Mouse (Mus musculus) kidney, adult 2 months (tissue): ENCODE measurements at regions not wholly inside any gene's neighbourhood (a gene's known extent, or its start where the extent isn't known, plus 50 kb on each side); places are given as distances from the start of the nearest gene placed in this dataset.
"Not testable (repeated sequence)": the region's sequence is repeated elsewhere in the genome, so short reads cannot be mapped to it uniquely, and the experiment has no call there.

ENCODE experiments used
- DNase-seq: peaks from one replicate; pipeline ENCODE4 v3.0.0; 2021
- H3K27ac ChIP-seq: fragments of 200-500 bp; 2 replicates; pipeline ENCODE4 v1.5.1; 2012; ENCODE audit warnings: low read depth, low read length, control low read depth, inconsistent platforms; ENCODE audit not compliant: insufficient read depth
- H3K27me3 ChIP-seq: fragments of 200-500 bp; replicated peaks from 2 replicates; pipeline ENCODE4 v1.6.1; 2012; ENCODE audit warnings: mild to moderate bottlenecking, moderate library complexity, low read length, inconsistent platforms; ENCODE audit not compliant: control insufficient read depth, insufficient read depth
- H3K36me3 ChIP-seq: fragments of 200-500 bp; 2 replicates; pipeline ENCODE4 v1.6.1; 2012; ENCODE audit warnings: mild to moderate bottlenecking, moderate library complexity, low read length, inconsistent platforms; ENCODE audit not compliant: control insufficient read depth, insufficient read depth
- H3K4me1 ChIP-seq: fragments of 200-500 bp; 2 replicates; pipeline ENCODE4 v1.6.1; 2011; ENCODE audit warnings: low read length; ENCODE audit not compliant: control insufficient read depth, insufficient read depth
- H3K4me3 ChIP-seq: fragments of 200-500 bp; 2 replicates; pipeline ENCODE4 v1.5.1; 2011; ENCODE audit warnings: mild to moderate bottlenecking, low read depth, low read length, control low read depth; ENCODE audit not compliant: insufficient read depth
- CTCF ChIP-seq: fragments of 200-500 bp; conservative IDR thresholded peaks from 2 replicates; pipeline ENCODE4 v1.5.1; 2011; ENCODE audit warnings: low read depth, mild to moderate bottlenecking, control low read depth, low read length, moderate library complexity, mixed read lengths; ENCODE audit not compliant: insufficient read depth, insufficient read length
- POLR2A ChIP-seq: fragments of 200-500 bp; IDR thresholded peaks from one replicate; pipeline ENCODE4 v1.6.1; 2011; ENCODE audit warnings: low read depth, low read length, control low read depth
- WGBS: fragments of 180-500 bp; shearing (Covaris S2); methylation state at CpG from one replicate; pipeline ENCODE4 v1.1.7; 2018; 5-methylcytosine and 5-hydroxymethylcytosine counted together

DNA sequence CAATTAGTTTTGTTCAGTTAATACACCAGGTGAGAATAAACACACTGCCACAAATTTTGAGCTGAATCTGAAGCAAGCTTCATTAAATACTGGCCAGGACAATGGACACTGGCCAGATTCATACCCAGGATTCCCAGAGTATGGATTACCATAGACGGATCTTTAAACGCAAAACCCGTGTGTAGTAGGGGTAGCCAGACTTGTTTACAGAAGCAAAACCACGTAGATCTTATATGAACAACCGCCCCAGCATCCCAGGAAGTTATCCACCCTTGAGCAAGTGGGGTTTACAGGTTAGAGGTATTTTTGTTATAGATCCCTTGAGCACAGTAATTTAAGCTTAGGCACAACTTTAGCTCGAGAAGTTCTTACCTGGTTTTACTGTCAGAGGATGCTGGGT, 71.1 kb upstream of the Ezr start:
- Histone ChIP-seq H3K27me3 (no peaks in the 10 kb centered on the region), H3K4me3 (no peak overlapping the region), H3K27ac (no peak overlapping the region), H3K36me3 (no peaks in the 10 kb centered on the region), H3K4me1 (no peaks in the 10 kb centered on the region)
- TF ChIP-seq POLR2A, result no peak
- TF ChIP-seq CTCF, result no peak
- 77% methylated on average over 6 of the region's 6 CpGs for WGBS
- no peak for DNase-seq

GRCm38 (mm10) chr17:6852177-6852947, 69.8 kb upstream of the Ezr start:
- 52% methylated on average over 11 of the region's 11 CpGs for WGBS
- peak; percentile 57 for DNase-seq

GRCm38 (mm10) chr17:6850513-6850912, 67.9 kb upstream of the Ezr start:
- H3K4me1 ChIP-seq, result no peaks in the 10 kb centered on the region
- H3K27me3 ChIP-seq, result no peaks in the 10 kb centered on the region
- no peak overlapping the region for H3K4me3 ChIP-seq
- H3K27ac ChIP-seq, result no peak overlapping the region
- TF ChIP-seq CTCF (no peak), POLR2A (no peak)
- DNase-seq, result no peak
- no peaks in the 10 kb centered on the region for H3K36me3 ChIP-seq

More at GRCm38 (mm10) chr17:6852177-6852947, 69.8 kb upstream of the Ezr start:
- TF ChIP-seq CTCF (no peak), POLR2A (no peak)
- Histone ChIP-seq H3K4me1 (no peaks in the 10 kb centered on the region), H3K4me3 (no peak overlapping the region), H3K27ac (no peak overlapping the region), H3K27me3 (no peaks in the 10 kb centered on the region), H3K36me3 (no peaks in the 10 kb centered on the region)

- 67% methylated on average over 19 of the region's 19 CpGs for WGBS
- DNase-seq, H3K4me1 ChIP-seq: not testable (repeated sequence)
These were observed 59.3 kb upstream of the Ezr start for GRCm38 (mm10) chr17:6841781-6842465.

GRCm38 (mm10) chr17:6835333-6835916, 52.8 kb upstream of the Ezr start:
- DNase-seq, result no peak
- TF ChIP-seq POLR2A (no peak), CTCF (no peak)
- no peak overlapping the region for H3K4me3 ChIP-seq
- no peaks in the 10 kb centered on the region for H3K4me1 ChIP-seq
- no peaks in the 10 kb centered on the region for H3K36me3 ChIP-seq
- WGBS, result 27% methylated on average over 7 of the region's 7 CpGs
- H3K27ac ChIP-seq, result no peak overlapping the region
- H3K27me3 ChIP-seq, result no peaks in the 10 kb centered on the region

More at GRCm38 (mm10) chr17:6841781-6842465, 59.3 kb upstream of the Ezr start:
- H3K27ac ChIP-seq, H3K27me3 ChIP-seq, H3K36me3 ChIP-seq, H3K4me3 ChIP-seq: not testable (repeated sequence)
